Mouse (Mus musculus) cerebellum, adult 2 months (tissue): ENCODE results near the gene Gp1ba.

Experiments
- CTCF ChIP-seq: fragments of 200-500 bp; IDR thresholded peaks from 2 replicates; pipeline ENCODE4 v1.5.1; 2011; ENCODE audit warnings: low read depth, mild to moderate bottlenecking, control low read depth, low read length, moderate library complexity, borderline replicate concordance; ENCODE audit not compliant: insufficient read depth
- POLR2A ChIP-seq: fragments of 200-500 bp; IDR thresholded peaks from 2 replicates; pipeline ENCODE4 v1.6.1; 2011; ENCODE audit warnings: low read length, control low read depth, borderline replicate concordance; ENCODE audit not compliant: insufficient read depth

DNA sequence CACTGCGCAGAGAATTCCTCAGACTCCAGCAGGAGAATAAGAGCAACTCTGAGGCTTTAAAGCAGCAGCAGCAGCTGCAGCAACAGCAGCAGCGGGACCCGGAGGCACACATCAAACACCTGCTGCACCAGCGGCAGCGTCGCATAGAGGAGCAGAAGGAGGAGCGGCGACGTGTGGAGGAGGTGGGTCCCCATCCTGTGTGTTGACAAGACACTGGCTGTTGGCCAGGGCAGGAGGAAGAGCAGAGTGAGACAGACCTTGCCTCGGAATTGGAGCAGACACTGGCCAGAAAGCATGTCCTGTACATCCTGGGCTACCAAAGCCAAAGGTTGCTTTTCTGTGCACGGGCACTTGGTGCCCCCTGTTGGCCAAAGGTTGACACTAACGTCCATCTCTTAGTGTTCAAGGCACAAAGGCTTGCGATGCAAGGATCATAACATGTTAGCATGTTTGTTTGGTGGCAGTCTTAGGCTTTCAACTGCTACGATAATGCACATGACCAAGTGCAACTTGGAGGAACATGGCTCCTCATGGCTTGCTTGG is 33.8 kb upstream of the Gp1ba start:
- TF ChIP-seq CTCF: peak; percentile 99
- TF ChIP-seq POLR2A: no peak
